Mouse (Mus musculus) mouse embryonic stem cell (cell line): ENCODE data around the gene Mdh2.

Experiments
- in situ Hi-C, 2 experiments: fragments of 300-500 bp; cut with MboI; formaldehyde crosslinking; loops; 1 replicate in 1 of 2; 3 replicates in 1 of 2; pipeline ENCODE4 v1.14.3; 2019 to 2020; ENCODE audit warnings: low sequenced_read_pairs in 2 of 2, low pct_unique_long_range_greater_than_20kb in 1 of 2, mixed read lengths in 1 of 2; ENCODE audit not compliant: unreplicated experiment in 1 of 2

The Mdh2 gene

DNA sequence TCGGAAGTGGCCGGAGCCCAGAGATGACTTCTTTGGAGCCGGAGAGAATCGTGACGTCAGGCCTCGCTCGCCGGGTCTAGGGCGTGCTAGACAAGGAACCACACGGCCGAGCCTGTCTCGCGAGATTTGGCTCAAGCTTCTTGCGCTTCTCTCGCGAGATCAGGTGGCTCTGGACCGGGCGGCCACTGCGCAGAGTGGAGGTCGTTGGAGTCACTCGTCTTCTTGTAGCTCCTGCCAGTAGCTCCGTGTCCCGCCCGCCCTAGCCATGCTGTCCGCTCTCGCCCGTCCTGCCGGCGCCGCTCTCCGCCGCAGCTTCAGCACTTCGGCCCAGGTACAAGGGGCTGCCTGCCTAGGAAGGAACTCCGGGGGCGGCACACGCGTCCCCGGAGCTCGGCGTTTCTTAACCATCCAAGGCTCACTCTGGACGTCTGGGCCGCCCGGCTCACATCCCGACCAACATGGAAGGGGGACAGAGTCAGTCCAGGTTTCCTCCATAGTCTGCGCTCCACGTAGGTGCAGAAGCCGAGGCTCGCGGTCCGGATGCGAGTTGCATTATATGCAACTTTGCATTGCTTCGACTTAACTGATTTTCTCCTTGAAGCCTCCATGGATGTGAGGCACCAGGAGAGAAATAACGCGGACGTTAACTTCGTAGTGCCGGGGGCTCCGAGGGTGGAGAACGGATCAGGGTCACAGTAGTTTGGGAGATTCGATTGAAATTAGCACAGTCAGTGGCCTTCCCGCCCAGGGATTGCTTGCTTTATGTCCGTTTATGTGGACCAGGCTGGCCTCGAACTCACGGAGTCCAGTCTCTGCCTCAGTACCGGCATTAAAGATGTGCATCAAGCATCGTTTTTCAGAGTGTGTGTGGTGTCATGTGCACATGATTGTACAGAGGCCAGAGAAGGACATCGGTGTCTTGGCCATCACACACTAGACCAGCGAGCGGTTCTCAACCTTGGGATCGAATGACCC, at the start of gene Mdh2:
Gene Mdh2, plus strand, starts transcription at position 10 of the 975 bp plus-strand sequence.
- in situ Hi-C loops, result no loop called here

DNA sequence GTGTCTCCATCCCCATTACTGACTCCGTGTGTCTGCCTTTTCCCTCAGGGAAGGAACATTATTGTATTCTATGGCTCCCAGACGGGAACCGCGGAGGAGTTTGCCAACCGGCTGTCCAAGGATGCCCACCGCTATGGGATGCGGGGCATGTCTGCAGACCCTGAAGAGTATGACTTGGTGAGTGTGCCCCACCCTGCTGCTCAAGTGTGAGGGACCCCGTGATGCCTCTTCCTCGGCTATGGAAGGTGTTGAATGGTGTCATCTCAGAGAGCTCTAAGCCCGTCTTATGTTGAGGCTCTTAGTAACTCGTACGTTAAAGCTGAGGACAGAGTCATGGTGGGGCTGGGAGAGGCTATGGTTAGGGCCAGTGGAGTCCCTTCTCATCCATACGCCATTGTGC, 48.9 kb upstream of the Mdh2 start:
- in situ Hi-C loops, result no loop called here

DNA sequence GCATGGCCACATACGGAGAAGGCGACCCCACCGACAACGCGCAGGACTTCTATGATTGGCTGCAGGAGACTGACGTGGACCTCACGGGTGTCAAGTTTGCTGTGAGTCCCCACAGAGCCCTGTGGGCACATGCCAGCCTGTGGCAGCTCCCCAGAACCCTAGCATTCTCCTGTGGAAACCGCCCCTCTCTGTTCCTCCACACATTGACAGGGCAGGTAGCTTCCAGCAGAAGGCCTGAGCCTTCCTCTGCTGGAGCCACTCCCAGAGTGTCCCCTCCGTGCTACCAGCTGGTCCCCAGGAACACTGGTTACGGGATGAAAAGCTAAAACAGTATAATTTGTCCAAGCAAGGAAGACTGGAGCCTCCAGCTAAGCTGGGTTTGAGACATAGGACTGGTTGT, 48.0 kb upstream of the Mdh2 start:
- in situ Hi-C loops, result no loop called here

DNA sequence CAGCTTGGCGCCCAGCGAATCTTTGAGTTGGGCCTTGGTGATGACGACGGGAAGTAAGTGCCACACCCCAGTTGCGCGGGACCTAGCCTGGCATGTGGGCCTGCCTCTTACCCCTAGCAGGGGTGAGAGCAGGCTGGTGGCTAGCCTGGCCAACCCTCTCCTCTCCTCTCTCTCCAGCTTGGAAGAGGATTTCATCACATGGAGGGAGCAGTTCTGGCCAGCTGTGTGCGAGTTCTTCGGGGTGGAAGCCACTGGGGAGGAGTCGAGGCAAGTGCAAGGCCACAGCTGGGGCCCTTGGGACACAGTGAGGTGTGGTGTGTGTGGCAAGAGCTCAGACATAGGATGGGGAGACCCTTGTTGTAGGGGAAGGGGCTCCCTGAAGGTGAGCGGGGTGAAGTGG, 47.4 kb upstream of the Mdh2 start:
- in situ Hi-C loops, result no loop called here

DNA sequence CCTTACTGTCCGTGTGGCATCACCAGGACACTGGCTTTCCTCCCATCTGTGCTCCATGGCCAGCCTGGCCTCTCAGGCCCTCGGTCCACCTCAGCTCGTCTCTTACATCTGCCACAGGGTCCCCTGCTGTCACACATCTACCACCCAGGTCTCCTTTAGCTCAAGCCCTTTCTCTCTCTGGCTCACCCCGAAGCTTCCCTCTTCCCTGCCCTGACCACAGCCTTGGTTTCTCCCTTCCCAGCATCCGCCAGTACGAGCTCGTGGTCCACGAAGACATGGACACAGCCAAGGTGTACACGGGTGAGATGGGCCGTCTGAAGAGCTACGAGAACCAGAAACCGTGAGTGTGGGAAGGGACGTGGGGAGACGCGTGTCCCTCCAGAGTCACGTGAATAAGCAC, 47.0 kb upstream of the Mdh2 start:
- in situ Hi-C loops, result no loop called here

DNA sequence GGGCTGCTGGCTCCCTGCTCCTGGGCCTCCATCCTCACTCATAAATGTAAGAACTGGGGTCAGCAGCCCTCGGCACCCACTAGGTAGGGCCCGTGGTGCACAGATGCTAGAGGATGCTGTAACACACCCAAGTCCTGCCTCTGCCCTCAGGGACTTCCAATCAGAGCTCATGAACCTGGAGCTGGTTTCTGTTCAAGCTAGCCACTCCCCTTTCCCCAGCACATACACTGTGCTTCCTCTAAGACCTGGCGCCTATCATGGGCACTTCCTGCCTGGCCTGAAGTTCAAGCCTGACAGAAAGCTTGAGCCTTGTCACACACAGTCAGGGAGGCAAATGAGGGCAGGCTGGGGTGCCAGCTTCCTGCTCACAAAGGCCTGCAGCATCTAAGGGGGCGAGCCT, 45.2 kb upstream of the Mdh2 start:
- in situ Hi-C loops, result no loop called here

DNA sequence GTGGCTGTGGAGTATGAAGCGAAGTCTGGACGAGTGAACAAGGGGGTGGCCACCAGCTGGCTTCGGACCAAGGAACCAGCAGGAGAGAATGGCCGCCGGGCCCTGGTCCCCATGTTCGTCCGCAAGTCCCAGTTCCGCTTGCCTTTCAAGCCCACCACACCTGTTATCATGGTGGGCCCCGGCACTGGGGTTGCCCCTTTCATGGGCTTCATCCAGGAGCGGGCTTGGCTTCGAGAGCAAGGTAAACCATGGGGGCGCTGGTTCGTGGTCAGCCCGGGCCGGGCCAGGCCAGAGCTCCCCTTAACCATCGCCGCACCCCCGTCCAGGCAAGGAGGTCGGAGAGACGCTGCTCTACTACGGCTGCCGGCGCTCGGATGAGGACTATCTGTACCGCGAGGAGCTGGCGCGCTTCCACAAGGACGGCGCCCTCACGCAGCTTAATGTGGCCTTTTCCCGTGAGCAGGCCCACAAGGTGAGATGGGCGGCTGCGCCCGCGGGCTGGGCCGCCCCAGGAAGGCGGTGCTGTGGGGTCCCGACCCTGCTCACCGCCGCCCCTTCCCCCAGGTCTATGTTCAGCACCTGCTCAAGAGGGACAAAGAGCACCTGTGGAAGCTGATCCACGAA, 44.1 kb upstream of the Mdh2 start:
- in situ Hi-C loops, result no loop called here

DNA sequence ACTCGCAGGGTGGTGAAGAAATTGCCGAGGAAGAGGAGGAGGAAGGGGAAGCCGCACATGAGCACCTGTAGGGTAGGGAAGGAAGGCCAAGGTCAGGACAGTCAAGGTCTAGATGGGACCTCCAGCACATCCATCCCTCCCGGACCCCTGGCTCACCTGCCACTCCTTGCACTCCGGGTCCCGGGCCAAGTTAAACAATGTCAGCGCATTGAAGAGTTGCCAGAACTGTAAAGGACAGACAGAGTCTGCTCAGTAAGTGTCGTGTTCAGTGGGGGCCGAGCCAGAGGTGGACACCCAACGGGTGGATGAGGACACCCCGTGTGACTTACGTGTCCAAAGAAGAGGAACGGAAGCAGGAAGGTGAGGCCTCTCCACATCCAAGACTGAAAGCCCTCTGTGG, 42.5 kb upstream of the Mdh2 start:
- in situ Hi-C loops, result no loop called here

DNA sequence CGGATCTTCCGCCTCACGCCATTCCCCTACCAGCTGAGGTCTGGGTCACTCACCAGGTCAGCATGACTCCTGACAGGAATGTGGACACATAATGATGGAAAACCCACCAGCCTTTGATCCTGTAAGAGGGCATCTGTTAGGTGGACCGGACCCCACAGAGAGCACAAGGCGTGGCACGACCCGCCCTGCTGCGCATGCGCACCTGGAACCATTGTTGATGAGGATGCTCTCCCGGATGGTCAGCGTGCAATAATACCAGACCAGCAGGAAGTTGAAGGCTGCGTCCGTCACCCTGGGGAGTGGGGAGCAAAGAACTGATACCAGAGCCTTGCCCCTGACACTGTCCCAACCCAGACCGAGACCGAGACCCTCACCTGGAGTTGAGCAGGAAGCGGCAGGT, 41.7 kb upstream of the Mdh2 start:
- in situ Hi-C loops, result no loop called here

DNA sequence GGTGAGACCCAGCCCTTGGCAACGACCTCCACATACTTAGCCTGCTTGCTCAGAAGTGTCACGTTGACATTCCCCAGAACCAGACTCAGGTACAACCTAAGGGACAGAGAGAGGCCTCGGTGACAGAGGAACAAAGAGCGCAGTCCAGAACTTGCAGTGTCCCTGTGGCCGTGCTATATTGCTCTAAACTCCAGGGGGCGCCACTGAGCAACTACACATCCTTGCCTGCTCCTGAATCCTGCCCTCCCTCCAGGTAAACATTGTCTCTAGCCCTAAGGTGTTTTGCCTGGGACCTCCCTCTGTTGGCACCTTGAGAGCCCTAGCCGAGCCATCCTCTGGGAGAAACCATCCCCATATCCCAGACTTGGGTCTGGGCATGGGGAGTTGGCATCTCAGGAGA, 41.1 kb upstream of the Mdh2 start:
- in situ Hi-C loops, result no loop called here

DNA sequence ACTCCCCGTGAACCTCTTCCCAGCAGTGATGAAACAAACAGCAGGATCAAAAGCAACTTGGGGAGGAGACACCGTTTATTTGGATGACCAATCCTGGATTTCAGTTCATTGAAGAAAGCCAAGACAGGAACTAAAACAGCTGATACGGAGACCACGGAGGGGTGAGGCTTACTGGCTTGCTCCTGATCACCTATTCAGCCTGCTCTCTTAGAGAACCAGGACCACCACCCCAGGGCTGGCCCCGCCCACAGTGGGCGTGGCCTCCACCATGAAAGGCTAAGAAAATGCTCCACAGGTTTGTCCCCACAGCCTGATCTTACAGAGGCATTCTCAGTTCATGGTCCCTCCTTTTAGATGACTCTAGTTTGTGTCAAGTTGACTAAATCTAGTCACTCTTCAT, 40.0 kb upstream of the Mdh2 start:
- in situ Hi-C loops, result no loop called here

DNA sequence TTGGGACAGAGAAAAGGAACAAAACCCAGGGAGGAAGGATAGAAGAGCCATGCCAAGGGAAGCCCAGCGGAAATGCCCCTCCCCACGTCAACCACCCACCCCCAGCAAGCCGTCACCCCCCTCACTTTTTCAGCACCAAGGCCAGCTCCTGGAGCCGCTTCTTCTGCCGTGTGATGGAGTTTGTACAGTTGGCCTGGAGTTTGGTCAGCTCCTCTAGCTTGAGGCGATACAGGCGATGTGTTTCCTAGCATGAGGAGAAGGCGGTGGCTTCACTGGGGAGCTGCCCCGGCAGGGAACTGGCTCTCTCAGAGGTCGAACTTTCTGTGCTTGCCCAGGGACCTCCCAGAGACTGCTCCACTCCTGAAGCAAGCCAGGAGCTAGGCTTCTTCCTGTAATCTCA, 36.1 kb upstream of the Mdh2 start:
- in situ Hi-C loops, result no loop called here

DNA sequence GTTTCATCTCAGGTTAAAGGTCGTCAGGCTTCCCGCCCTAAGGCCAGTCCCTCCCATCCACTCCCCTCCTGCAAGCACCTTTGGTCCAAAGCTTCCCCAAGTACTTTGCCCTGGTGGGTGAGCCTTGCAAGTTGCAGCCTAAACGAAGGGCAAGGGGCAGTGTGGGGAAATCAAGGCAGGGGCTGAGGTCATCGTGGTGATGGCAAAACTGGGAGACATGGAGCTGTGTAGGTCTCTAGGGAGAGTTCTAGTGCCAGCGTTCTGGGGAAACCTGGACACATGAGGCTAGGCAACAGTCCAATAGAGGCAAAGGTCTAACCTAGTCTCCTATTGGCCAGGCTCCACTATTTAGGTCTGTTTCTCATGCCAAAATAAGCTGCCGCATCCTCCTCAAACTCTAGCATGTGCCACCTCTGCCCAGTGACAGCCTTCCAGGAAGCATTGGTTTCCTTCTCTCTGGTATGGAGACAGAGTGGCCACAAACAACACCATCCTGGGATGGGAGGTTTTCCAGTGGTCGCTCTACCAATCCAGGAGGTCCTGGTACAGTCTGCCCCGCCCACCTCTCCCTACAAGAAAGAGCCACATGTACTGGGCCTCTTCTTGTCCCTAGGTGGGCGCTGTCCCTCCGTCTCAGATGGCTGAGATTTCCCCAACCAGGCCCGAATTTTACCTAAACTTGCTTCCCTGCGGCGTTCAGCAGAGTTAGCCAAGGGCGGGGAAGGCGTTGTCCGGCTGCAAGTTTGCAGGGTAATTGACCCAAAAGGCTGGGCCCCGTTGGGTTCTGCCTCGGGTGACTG, 35.1 kb upstream of the Mdh2 start:
- in situ Hi-C loops, result no loop called here

DNA sequence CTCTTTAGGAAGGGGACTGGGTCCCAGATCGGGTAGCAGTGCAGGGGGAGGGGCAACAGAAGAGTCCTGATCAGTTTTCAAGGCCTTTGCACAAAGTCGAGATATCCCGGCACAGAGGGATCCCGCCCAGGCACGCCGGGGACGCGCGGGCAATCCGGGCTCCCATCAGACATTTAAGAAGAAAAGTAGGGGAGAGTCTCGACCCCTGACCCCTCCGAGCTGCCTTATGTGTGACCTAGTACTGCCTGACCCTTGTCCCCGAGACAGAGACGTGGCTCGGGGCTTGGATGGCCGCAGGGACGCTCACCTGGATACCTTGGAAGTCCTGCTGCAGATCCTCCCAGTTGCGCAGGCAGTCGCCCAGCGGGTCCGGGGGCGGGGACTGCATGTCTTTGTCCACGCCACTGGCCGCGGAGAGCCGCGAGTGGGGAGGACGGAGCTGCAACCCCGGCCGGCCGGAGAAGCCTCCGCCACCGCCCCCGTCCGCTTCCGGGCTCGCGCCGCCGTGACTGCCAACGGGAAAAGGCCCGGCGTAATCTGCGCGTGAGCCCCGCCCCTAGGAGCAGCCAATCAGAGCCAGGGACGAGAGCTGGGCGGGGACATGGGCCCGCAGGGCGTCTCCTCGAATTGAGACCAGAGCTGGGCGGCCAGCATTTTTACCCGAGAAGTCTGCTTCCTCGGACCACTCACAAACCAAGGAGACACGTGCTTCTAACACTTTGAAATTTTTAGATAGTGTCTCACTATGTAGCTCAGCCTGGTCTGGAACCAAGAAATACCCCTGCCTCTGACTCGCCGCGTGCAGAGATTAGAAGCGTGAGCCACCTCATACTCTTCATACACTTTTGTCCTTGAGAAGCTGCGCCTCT, 34.3 kb upstream of the Mdh2 start, which contains the start of gene Tmem120a:
Gene Tmem120a, minus strand, starts transcription at position 708 of the 869 bp plus-strand sequence.
- in situ Hi-C loops, result no loop called here

DNA sequence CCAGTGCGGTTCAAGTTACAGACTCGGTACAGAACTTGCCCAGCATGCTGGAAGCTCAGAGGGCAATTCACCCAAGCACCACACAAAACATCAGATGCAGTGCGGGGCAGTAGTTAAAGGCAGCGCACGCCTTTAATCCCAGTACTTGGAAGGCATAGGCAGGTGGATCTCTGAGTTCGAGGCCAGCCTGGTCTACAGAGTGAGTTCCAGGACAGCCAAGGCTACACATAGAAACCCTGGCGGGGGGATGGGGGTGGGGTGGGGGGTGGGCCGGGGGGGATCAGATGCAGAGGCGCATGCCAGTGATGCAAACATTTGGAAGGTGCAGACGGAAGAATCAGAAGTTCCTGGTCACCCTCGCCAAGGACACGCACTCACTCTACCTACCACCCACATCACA, 33.5 kb upstream of the Mdh2 start:
- in situ Hi-C loops, result no loop called here

DNA sequence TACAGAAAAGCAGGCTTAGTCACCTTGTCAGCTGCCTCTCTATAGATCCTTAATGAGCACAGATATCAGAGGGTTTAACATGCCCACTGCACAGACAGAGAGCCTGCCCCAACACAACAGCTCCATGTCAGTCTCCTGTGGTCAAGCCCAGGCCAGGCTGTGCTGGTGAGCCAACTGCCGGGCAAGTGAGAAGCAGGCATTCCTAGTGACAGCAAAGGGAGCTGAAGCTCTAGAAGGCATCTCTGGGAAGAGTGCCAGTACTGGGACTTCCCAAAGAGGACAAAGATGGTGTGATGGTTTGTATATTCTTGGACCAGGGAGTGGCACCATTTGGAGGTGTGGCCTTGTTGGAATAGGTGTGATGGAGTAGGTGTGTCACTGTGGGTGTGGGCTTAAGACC, 27.2 kb upstream of the Mdh2 start:
- in situ Hi-C loops, result loop anchor here in 1 of 2 experiments (25.0 kb wide), 1 partner anchor 339 kb away; no protein-coding TSS in a partner anchor

DNA sequence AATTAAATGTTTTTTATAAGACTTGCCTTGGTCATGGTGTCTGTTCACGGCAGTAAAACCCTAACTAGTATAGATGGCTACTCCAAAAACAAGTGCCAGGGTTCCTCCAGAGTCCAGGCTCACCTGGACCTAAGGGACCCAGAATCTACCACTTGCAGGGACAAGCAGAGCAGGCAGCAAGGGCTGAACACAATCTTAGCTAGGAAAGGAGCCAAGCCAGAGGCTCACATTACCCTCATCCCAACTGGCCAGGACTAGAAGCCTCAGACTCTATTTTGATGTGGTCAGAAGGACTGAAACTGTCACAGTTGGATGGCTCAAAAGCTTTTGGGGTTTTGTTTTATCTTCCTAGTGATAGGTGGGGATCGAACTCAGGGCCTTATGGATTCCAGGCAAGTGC, 26.7 kb upstream of the Mdh2 start:
- in situ Hi-C loops, result loop anchor here in 1 of 2 experiments (25.0 kb wide), 1 partner anchor 339 kb away; no protein-coding TSS in a partner anchor

DNA sequence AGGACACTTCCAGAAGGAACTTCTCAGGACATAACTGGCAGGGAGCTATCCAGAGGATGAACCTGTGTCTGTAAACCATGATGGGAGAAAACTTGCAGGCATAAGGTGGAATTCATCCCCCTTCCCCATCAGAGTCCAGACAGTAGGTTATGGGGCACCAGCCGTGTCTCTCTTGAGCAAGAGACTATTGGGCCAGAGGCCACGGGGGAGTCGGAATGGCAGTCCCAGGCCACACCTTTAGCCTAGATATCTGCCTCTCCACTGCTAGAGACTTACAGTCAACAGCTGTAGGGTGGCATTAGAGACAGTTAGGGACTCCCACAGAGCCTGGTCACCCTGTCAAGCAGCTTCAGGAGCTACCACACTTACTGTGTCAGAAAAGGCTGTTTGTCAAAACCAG, 16.4 kb upstream of the Mdh2 start:
- in situ Hi-C loops, result loop anchor here in 1 of 2 experiments (25.0 kb wide), 1 partner anchor 350 kb away; no protein-coding TSS in a partner anchor
